Mouse (Mus musculus): ENCODE measurements around the gene Ece1. TPM values are rescaled to one million over a fixed set of nuclear protein-coding genes. Genes with fewer than 3 reads are reported as not detected.

The Ece1 gene
- total and polyA plus RNA-seq, 3 experiments: 25.3 to 43.8 TPM; not detected in 1

DNA sequence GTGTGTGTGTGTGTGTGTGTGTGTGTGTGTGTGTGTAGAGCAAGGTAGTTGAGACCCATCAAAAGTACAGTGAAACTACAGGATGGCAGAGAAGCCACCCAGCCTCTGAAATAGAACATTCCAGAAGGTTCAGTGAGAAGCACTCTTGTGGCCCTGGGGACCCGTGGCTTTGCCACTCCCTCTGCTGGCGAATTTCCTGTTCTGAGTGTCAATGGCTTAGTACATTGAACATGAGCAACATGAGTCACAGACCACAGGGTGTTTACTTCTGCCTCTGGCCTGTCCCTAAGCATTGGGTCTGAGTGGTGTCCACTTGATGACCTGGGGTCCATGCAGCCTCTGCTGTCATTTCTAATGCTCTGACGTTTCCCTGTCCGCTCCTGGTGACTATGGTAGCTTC lies 28.6 kb downstream of the Ece1 start:
- Histone ChIP-seq H3K4me3 (ENCODE audit: control insufficient read depth in 1 of 2, insufficient read depth in 1 of 2, low read depth in 2 of 2, low read length in 2 of 2) (no peak overlapping the region), H3K4me1 (ENCODE audit: control insufficient read depth in 1 of 2, insufficient read depth in 2 of 2, low read length in 2 of 2) (no peaks in the 10 kb centered on the region), H3K9me3 (replicated peaks; ENCODE audit: insufficient read depth, low read length) (no peaks in the 10 kb centered on the region), H3K36me3 (ENCODE audit: control insufficient read depth in 1 of 2, insufficient read depth in 2 of 2, low read length in 2 of 2) (no peaks in the 10 kb centered on the region), H3K27me3 (ENCODE audit: control insufficient read depth in 1 of 2, insufficient read depth in 2 of 2, low read length in 2 of 2) (no peaks in the 10 kb centered on the region), H3K9ac (ENCODE audit: control insufficient read depth, low read depth, low read length, poor library complexity, severe bottlenecking) (no peak overlapping the region), H3K79me2 (ENCODE audit: control insufficient read depth, insufficient read depth, low read length, poor library complexity) (no peaks in the 10 kb centered on the region), H3K27ac (ENCODE audit: control insufficient read depth, low read depth, low read length) (no peak overlapping the region)
- TF ChIP-seq ZKSCAN1 (IDR thresholded peaks at IDR 0.05; ENCODE audit: low read depth, low read length): no peak
- TF ChIP-seq MAX (IDR thresholded peaks at IDR 0.05; ENCODE audit: low read length): no peak
- TF ChIP-seq MYB (IDR thresholded peaks at IDR 0.05; ENCODE audit: low read depth, low read length): no peak
- peak; percentile 26; the same call in 1 of the 2 replicates for TF ChIP-seq SMC3 (IDR thresholded peaks at IDR 0.05; ENCODE audit: low read depth, low read length)
- peak in 2 of 3 experiments; percentile 29 to 30; a peak in 3 of 6 replicates for TF ChIP-seq CTCF (IDR thresholded peaks at IDR 0.05 in 2 of 3, conservative IDR thresholded peaks at IDR 0.05 in 1 of 3; ENCODE audit: control insufficient read depth in 1 of 3, insufficient read depth in 1 of 3, low read depth in 2 of 3, low read length in 3 of 3, poor library complexity in 1 of 3, severe bottlenecking in 1 of 3)
- TF ChIP-seq CHD1 (IDR thresholded peaks at IDR 0.05; ENCODE audit: low read depth, low read length): no peak
- DNase-seq (ENCODE audit: low read depth, low spot score): peak; percentile 21

DNA sequence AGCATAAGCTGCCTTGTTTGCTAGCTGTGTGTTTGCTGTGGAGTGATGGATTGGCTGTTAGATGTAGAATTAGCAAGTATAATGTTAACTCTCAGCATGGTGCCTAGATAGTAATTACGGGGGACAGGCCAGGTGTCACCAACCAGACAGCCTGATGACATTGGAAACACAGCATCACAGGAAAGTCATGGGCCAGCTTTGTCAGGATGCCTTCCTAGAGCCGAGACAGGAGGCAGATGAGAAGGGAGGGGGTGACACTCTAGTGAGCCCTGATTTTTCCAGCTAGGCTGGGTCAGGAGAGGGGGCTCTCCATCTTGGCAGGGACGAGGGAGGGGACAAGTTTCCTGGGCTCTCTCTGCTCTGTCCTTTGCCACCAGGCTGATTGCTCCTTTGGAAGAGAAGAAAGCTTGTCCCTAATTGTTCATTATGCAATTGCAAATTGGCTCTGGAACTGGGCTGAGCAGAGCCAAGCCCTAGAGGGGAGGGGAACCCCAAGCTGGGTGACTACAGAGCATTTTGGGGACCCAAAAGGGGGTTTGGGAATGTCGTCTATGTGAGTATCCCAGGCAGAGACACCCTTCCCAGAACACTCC lies 29.6 kb downstream of the Ece1 start:
- no peak overlapping the region for H3K9ac ChIP-seq (ENCODE audit: control insufficient read depth, low read depth, low read length, poor library complexity, severe bottlenecking)
- no peaks in the 10 kb centered on the region for H3K36me3 ChIP-seq (ENCODE audit: control insufficient read depth in 1 of 2, insufficient read depth in 2 of 2, low read length in 2 of 2)
- no peaks in the 10 kb centered on the region for H3K9me3 ChIP-seq (replicated peaks; ENCODE audit: insufficient read depth, low read length)
- H3K27ac ChIP-seq (ENCODE audit: control insufficient read depth, low read depth, low read length): no peak overlapping the region
- H3K27me3 ChIP-seq (ENCODE audit: control insufficient read depth in 1 of 2, insufficient read depth in 2 of 2, low read length in 2 of 2): no peaks in the 10 kb centered on the region
- no peaks in the 10 kb centered on the region for H3K4me1 ChIP-seq (ENCODE audit: control insufficient read depth in 1 of 2, insufficient read depth in 2 of 2, low read length in 2 of 2)
- H3K79me2 ChIP-seq (ENCODE audit: control insufficient read depth, insufficient read depth, low read length, poor library complexity): no peaks in the 10 kb centered on the region
- DNase-seq (ENCODE audit: low read depth, low spot score): no peak
- H3K4me3 ChIP-seq (ENCODE audit: control insufficient read depth in 1 of 2, insufficient read depth in 1 of 2, low read depth in 2 of 2, low read length in 2 of 2): no peak overlapping the region
- no peak for TF ChIP-seq JUND (IDR thresholded peaks at IDR 0.05; ENCODE audit: low read depth, low read length)
- TF ChIP-seq USF1 (IDR thresholded peaks at IDR 0.05; ENCODE audit: low read depth, low read length): no peak
- TF ChIP-seq SMC3 (IDR thresholded peaks at IDR 0.05; ENCODE audit: low read depth, low read length): no peak
- TF ChIP-seq ETS1 (IDR thresholded peaks at IDR 0.05; ENCODE audit: low read depth, low read length): no peak
- TF ChIP-seq MEF2A (IDR thresholded peaks at IDR 0.05; ENCODE audit: extremely low read depth, insufficient replicate concordance, low read depth, low read length, poor library complexity, severe bottlenecking): no peak
- TF ChIP-seq MAFK (IDR thresholded peaks at IDR 0.05; ENCODE audit: borderline replicate concordance, low read depth, low read length): no peak
- no peak for TF ChIP-seq CHD1 (IDR thresholded peaks at IDR 0.05; ENCODE audit: low read depth, low read length)
- TF ChIP-seq EP300 (IDR thresholded peaks at IDR 0.05; ENCODE audit: low read depth in 1 of 2, low read length in 2 of 2): no peak
- TF ChIP-seq ELF1 (IDR thresholded peaks at IDR 0.05; ENCODE audit: low read depth, low read length): no peak
- no peak for TF ChIP-seq MAX (IDR thresholded peaks at IDR 0.05; ENCODE audit: low read length)
- TF ChIP-seq KAT2A (conservative IDR thresholded peaks at IDR 0.05; ENCODE audit: low read depth, low read length): no peak
- no peak for TF ChIP-seq NRF1 (IDR thresholded peaks at IDR 0.05; ENCODE audit: insufficient read depth, low read depth, low read length, poor library complexity, severe bottlenecking)
- TF ChIP-seq ZNF384 (IDR thresholded peaks at IDR 0.05; ENCODE audit: low read depth, low read length): no peak
